Mouse (Mus musculus): ENCODE results near the gene Ccdc97. TPM values are rescaled to one million over a fixed set of nuclear protein-coding genes. Genes with fewer than 3 reads are reported as not detected.

Ccdc97 gene
- polyA plus RNA-seq (2015; fragmentation: Nextera tagmentation; extraction: Ambion mirVana) = 33.1 and 33.8 TPM in 2 replicates

GRCm38 (mm10) chr7:25718788-25719417, at the start of gene Ccdc97:
Ccdc97 (minus strand) TSS chr7:25719088.
- H3K36me3 ChIP-seq = peaks cover 64% of the 10 kb centered on the region
- peak; percentile 86 for ATAC-seq (ENCODE audit: low FRiP score)
- peak within 1 kb of the TSS; percentile 77 for H3K27ac ChIP-seq
- peaks cover 18% of the 10 kb centered on the region for H3K4me1 ChIP-seq (replicated peaks)
- peak within 1 kb of the TSS; percentile 53 for H3K4me3 ChIP-seq
- WGBS = 5% methylated on average over 32 of the region's 32 CpGs
- no peaks in the 10 kb centered on the region for H3K9me3 ChIP-seq
- H3K9ac ChIP-seq = peak within 1 kb of the TSS; percentile 75
- H3K4me2 ChIP-seq = peak within 1 kb of the TSS; percentile 94
- no peaks in the 10 kb centered on the region for H3K27me3 ChIP-seq

- no peak for ATAC-seq (ENCODE audit: low FRiP score)
- Histone ChIP-seq H3K27ac (no peak overlapping the region), H3K4me1 (replicated peaks) (no peaks in the 10 kb centered on the region), H3K4me3 (no peak overlapping the region), H3K4me2 (no peak overlapping the region), H3K9ac (no peak overlapping the region), H3K36me3 (peaks cover 13% of the 10 kb centered on the region; the same call in 1 of the 2 replicates), H3K9me3 (no peaks in the 10 kb centered on the region), H3K27me3 (no peaks in the 10 kb centered on the region)
- 86% methylated on average over 5 of the region's 5 CpGs for WGBS
Observed at GRCm38 (mm10) chr7:25768229-25768628, 49.3 kb upstream of the Ccdc97 start.

GRCm38 (mm10) chr7:25766108-25766507, 47.2 kb upstream of the Ccdc97 start:
- Histone ChIP-seq H3K9me3 (no peaks in the 10 kb centered on the region), H3K27me3 (no peaks in the 10 kb centered on the region), H3K9ac (no peak overlapping the region), H3K36me3 (0 out of 2 replicates have a peak, but pooled peaks cover 6% of the 10 kb centered on the region), H3K27ac (no peak overlapping the region), H3K4me2 (no peak overlapping the region), H3K4me1 (replicated peaks) (no peaks in the 10 kb centered on the region), H3K4me3 (no peak overlapping the region)
- ATAC-seq (ENCODE audit: low FRiP score) = no peak
- 88% methylated on average over 6 of the region's 6 CpGs for WGBS

GRCm38 (mm10) chr7:25764221-25764620, 45.3 kb upstream of the Ccdc97 start:
- H3K4me1 ChIP-seq (replicated peaks) = no peaks in the 10 kb centered on the region
- H3K36me3 ChIP-seq = 0 out of 2 replicates have a peak, but pooled peaks cover 6% of the 10 kb centered on the region
- H3K4me2 ChIP-seq = no peak overlapping the region
- ATAC-seq (ENCODE audit: low FRiP score) = no peak
- 70% methylated on average over 5 of the region's 5 CpGs for WGBS
- H3K4me3 ChIP-seq = no peak overlapping the region
- H3K27me3 ChIP-seq = no peaks in the 10 kb centered on the region
- H3K9me3 ChIP-seq = no peaks in the 10 kb centered on the region
- H3K9ac ChIP-seq = no peak overlapping the region
- no peak overlapping the region for H3K27ac ChIP-seq

DNA sequence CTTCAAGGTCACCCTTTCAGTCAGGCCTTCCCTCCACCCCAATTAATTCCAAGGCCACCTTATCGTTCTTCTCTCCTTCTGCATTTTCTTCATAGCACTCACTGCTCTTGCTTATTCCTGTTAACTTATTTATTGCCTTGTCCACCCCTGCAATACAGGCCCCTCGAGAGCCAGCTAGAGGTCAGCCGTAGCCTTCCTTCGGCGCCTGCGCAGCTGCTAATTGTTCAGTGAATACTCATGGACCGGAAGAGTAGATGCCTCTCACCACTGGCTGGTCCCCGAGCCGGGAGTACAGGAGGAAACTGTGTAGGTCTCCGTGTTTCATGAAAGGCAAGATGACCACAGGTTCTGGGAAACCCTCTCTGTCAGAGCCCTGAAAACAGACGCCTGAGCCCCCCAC, 44.8 kb upstream of the Ccdc97 start:
- Histone ChIP-seq H3K4me1 (replicated peaks) (no peaks in the 10 kb centered on the region), H3K4me3 (no peak overlapping the region)
- WGBS = 74% methylated on average over 11 of the region's 11 CpGs

DNA sequence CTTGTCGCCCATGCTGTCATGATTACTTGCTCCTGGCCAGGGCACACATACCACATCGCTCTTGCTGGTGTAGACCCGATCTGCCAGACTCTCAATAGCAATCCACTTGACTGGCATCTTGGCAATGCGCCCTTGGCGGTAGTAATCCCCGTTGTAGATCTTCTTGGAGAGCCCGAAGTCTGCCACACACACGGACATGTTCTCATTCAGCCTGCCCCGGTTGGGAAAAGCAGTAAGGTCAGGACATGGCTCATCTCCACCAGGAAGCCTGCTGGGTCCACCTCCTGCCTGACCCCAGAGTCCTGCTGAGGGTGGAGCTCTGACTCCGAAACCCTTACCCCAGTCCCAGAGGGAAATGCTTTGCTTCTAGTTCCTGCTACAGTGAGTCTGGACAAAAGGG, 42.5 kb upstream of the Ccdc97 start:
- WGBS = 76% methylated on average over 10 of the region's 10 CpGs
- Histone ChIP-seq H3K4me1 (replicated peaks) (no peaks in the 10 kb centered on the region), H3K27me3 (no peaks in the 10 kb centered on the region), H3K4me2 (no peak overlapping the region), H3K9ac (no peak overlapping the region), H3K36me3 (0 out of 2 replicates have a peak, but pooled peaks cover 2% of the 10 kb centered on the region), H3K9me3 (no peaks in the 10 kb centered on the region), H3K27ac (no peak overlapping the region), H3K4me3 (no peak overlapping the region)
- ATAC-seq (ENCODE audit: low FRiP score) = no peak

More for the DNA sequence above, 44.8 kb upstream of the Ccdc97 start:
- ATAC-seq (ENCODE audit: low FRiP score) = no peak
- no peak overlapping the region for H3K4me2 ChIP-seq
- 0 out of 2 replicates have a peak, but pooled peaks cover 6% of the 10 kb centered on the region for H3K36me3 ChIP-seq
- H3K27me3 ChIP-seq = no peaks in the 10 kb centered on the region
- no peak overlapping the region for H3K27ac ChIP-seq
- H3K9me3 ChIP-seq = no peaks in the 10 kb centered on the region
- H3K9ac ChIP-seq = no peak overlapping the region

- ATAC-seq (ENCODE audit: low FRiP score) = peak; percentile 23
- Histone ChIP-seq H3K27ac (peak overlapping the region; percentile 99), H3K4me1 (replicated peaks) (peaks cover 27% of the 10 kb centered on the region), H3K9ac (peak overlapping the region; percentile 74), H3K9me3 (no peaks in the 10 kb centered on the region), H3K4me2 (peak overlapping the region; percentile 95), H3K36me3 (peaks cover 4% of the 10 kb centered on the region), H3K4me3 (peak overlapping the region; percentile 99), H3K27me3 (no peaks in the 10 kb centered on the region)
- under 1% methylated on average over 18 of the region's 18 CpGs for WGBS
Observed at GRCm38 (mm10) chr7:25756011-25756410, 37.1 kb upstream of the Ccdc97 start.

DNA sequence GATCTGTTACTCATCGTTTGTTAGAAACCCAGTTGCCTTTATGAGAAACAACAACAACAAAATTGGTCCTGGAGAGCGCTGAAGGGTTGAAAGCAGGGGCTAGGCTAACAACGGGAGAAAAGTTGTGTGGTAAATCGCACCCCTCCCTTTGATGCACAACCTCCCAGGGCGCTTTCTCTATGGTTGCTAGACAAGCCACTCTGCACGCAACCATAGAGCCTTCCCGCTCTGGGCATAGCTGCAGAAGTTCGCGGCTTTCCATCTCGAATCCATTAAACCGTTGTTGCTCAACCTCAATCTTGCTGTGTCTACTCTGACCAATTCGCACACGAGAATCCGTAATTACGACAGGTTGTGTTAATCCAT, 36.6 kb upstream of the Ccdc97 start:
- peak overlapping the region; percentile 99 for H3K4me3 ChIP-seq
- peaks cover 10% of the 10 kb centered on the region for H3K36me3 ChIP-seq
- no peaks in the 10 kb centered on the region for H3K9me3 ChIP-seq
- no peaks in the 10 kb centered on the region for H3K27me3 ChIP-seq
- WGBS = under 1% methylated on average over 15 of the region's 15 CpGs
- H3K9ac ChIP-seq = peak overlapping the region; percentile 74
- H3K27ac ChIP-seq = peak overlapping the region; percentile 99
- peaks cover 27% of the 10 kb centered on the region for H3K4me1 ChIP-seq (replicated peaks)
- H3K4me2 ChIP-seq = peak overlapping the region; percentile 95
- ATAC-seq (ENCODE audit: low FRiP score) = peak; percentile 55

- peak within 1 kb of the TSS; percentile 99 for H3K9ac ChIP-seq
- H3K4me1 ChIP-seq (replicated peaks) = peaks cover 27% of the 10 kb centered on the region
- H3K27ac ChIP-seq = peak within 1 kb of the TSS; percentile 99
- H3K9me3 ChIP-seq = no peaks in the 10 kb centered on the region
- WGBS = under 1% methylated on average over 55 of the region's 55 CpGs
- peak within 1 kb of the TSS; percentile 99 for H3K4me3 ChIP-seq
- peak; percentile 95 for ATAC-seq (ENCODE audit: low FRiP score)
- H3K4me2 ChIP-seq = peak within 1 kb of the TSS; percentile 95
- H3K27me3 ChIP-seq = no peaks in the 10 kb centered on the region
- H3K36me3 ChIP-seq = peaks cover 14% of the 10 kb centered on the region
Observed at GRCm38 (mm10) chr7:25754738-25755467, 36.0 kb upstream of the Ccdc97 start, which contains the start of gene Hnrnpul1. Hnrnpul1 (minus strand) TSS chr7:25754757.

DNA sequence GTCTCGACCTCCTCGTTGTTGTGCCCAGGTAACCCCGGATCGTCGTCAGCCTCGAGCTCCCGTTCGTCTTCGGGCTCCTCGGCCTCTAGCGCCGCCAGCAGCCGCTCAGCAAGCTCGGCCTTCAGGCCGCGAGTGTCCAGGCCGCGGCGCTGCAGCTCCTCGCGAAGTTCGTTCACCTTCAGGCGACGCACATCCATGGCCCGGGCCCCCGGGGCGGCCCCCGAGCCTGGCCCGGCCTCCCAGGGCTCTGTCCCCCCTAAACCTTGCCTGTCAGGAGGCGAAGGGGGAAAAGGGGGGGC, 35.5 kb upstream of the Ccdc97 start:
- peaks cover 27% of the 10 kb centered on the region for H3K4me1 ChIP-seq (replicated peaks)
- peak overlapping the region; percentile 95 for H3K4me2 ChIP-seq
- no peaks in the 10 kb centered on the region for H3K9me3 ChIP-seq
- peak overlapping the region; percentile 99 for H3K27ac ChIP-seq
- peak overlapping the region; percentile 99 for H3K4me3 ChIP-seq
- ATAC-seq (ENCODE audit: low FRiP score) = no peak
- no peaks in the 10 kb centered on the region for H3K27me3 ChIP-seq
- H3K9ac ChIP-seq = peak overlapping the region; percentile 99
- peaks cover 19% of the 10 kb centered on the region for H3K36me3 ChIP-seq
- WGBS = under 1% methylated on average over 30 of the region's 30 CpGs

- Histone ChIP-seq H3K27ac (peak overlapping the region; percentile 99), H3K4me3 (peak overlapping the region; percentile 99), H3K9ac (peak overlapping the region; percentile 99), H3K36me3 (peaks cover 24% of the 10 kb centered on the region), H3K4me2 (peak overlapping the region; percentile 95), H3K9me3 (no peaks in the 10 kb centered on the region), H3K27me3 (no peaks in the 10 kb centered on the region), H3K4me1 (replicated peaks) (peaks cover 27% of the 10 kb centered on the region)
- 1% methylated on average over 46 of the region's 46 CpGs for whole genome bisulfite sequencing
- ATAC-seq (ENCODE audit: low FRiP score) = peak; percentile 18
Observed at GRCm38 (mm10) chr7:25753643-25754438, 35.0 kb upstream of the Ccdc97 start.

DNA sequence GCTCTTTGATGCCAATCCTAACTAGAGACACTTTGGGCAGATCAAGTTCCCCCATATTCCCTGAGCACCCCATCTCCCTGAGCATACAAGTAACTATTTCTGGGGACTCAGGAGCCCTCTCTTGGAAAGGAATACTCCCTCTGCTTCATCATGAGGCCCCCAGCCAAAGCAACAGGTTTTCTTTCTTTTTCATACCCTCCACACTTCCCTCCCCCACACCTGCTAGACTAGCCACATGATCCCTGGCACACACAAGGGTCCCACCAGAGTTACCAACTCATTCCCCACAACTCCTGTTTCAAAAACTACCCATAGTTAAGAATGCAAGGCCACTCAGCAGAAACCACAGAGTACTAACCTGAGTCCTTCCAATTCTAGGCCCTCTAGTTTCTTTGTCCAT, 34.2 kb upstream of the Ccdc97 start:
- H3K36me3 ChIP-seq = peaks cover 32% of the 10 kb centered on the region
- no peaks in the 10 kb centered on the region for H3K9me3 ChIP-seq
- H3K9ac ChIP-seq = peak overlapping the region; percentile 99
- H3K4me1 ChIP-seq (replicated peaks) = peaks cover 27% of the 10 kb centered on the region
- no peak for ATAC-seq (ENCODE audit: low FRiP score)
- peak overlapping the region; percentile 99 for H3K4me3 ChIP-seq
- no peaks in the 10 kb centered on the region for H3K27me3 ChIP-seq
- H3K27ac ChIP-seq = no peak overlapping the region
- H3K4me2 ChIP-seq = peak overlapping the region; percentile 95
